Mouse (Mus musculus): ENCODE measurements at regions not wholly inside any gene's neighbourhood (a gene's known extent, or its start where the extent isn't known, plus 50 kb on each side); places are given as distances from the start of the nearest gene placed in this dataset.

DNA sequence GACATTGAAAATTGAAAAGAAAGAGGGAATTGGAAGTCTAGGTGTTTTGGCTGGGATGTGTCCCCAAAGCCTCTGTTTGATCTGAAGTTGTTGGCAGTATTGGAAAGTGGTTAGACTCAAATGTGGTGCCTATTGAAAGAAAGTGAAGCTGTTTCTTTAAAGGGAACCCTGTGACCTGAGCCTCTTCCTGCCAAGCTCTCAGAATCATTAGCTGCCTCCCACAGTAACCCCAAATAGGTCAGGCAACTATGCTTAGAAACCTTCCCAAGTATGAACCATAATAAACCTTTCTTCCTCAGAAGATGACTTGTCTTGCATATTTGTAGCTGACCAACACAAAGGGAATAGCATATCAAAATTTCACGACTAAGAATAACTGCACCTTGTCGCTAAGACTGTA is 69.7 kb upstream of the Gm34302 start:
- no peak for DNase-seq
- intact Hi-C loops (cut with DNase I; ENCODE audit: low total_unique reads), result no loop called here

DNA sequence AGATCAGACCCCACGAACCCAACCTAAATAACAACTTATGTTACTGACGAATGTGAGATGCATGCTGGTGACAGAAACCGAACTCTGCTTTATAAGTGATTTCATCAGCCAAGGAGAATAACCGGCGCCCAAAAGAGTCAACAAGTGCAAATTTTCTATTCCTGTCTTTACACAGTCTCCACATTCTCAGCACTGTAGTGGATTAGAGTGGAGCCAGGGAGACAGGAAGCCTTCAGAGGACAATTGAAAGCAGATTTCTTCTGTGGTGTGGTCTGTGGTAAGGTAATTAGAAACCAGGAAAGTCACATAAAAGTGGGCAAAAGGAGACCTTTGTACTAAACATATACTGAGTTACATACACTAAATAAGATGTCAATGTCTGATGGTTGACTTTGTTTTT is 68.0 kb upstream of the Gm34302 start:
- intact Hi-C loops (cut with DNase I; ENCODE audit: low total_unique reads), result no loop called here
- no peak for DNase-seq

DNA sequence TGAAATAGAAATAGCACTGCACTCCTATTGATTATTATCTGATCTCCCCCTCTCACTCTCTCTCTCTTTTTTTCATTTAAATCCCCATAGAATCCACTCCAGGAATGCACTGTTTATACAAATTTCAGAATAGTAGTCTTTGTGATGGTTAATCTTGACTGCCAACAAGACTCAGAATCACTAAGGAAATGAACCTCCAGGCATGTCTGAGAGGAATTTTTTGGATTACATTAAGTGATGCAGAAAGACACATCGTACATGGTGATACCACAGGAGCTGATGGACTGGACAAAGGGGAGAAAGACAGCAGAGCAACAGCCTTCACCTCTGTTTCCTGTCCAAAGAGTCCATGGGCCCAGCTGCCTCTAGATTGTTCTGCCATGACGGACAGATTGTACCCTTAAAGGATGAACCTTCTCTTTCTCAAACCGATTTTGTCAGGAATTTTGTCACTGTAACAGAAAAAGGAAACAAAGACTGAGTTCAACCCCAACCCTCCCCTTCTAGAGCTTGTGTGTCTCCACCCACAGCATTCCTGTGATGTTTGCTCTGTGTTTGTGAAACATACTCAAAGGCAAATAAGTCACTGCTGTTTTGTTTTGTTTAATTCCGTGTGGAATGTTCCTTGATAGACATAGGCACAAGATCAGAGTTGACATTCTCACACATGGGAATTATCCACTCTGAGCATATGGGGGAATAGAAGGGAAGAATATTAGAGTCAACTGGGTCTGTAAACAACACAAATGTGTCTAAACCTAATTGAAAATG is 59.1 kb upstream of the Gm34302 start:
- intact Hi-C loops (cut with DNase I; ENCODE audit: low total_unique reads), result no loop called here
- no peak for DNase-seq

DNA sequence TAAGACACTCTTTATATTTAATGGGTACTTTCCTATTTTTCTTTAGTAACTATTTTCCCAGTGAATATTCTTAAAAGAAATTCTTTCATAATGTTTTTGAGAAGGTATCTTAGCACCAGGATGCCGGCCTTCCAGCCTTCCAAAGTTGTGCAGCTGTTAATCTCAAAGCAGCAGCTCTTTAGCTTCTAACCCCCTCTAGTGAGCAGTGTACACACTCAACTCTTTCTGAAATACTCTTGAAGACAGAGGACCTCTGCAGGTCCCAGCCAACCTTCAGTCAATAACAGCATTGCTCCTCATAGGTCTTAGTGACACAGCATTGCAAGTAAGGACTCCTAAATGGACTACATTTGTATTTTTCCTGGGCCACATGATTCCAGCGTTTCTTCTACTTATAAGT is 55.2 kb upstream of the Gm34302 start:
- intact Hi-C loops (cut with DNase I; ENCODE audit: low total_unique reads), result no loop called here

GRCm38 (mm10) chr3:63534141-63534540 is 50.5 kb upstream of the Gm34302 start:
- DNase-seq, result no peak
- intact Hi-C loops (cut with DNase I; ENCODE audit: low total_unique reads), result no loop called here

More for the DNA sequence above, 55.2 kb upstream of the Gm34302 start:
- no peak for DNase-seq
